Mouse (Mus musculus) stomach, postnatal 0 days (tissue): ENCODE measurements around the gene Gja5. TPM values are rescaled to one million over a fixed set of nuclear protein-coding genes. Genes with fewer than 3 reads are reported as not detected.

Experiments used
- ATAC-seq: fragments of 200-750 bp; cut with Nextera tagmentation; 2 replicates; pipeline ENCODE4 v1.8.0; 2017; ENCODE audit not compliant: low FRiP score, low TSS enrichment
- DNase-seq: peaks from one replicate; pipeline ENCODE4 v3.0.0-alpha.2; 2016; ENCODE audit warnings: low spot score
- H3K27ac ChIP-seq: fragments of 300-500 bp; sonication (generic); replicated peaks from 2 replicates; pipeline ENCODE4 v1.5.1; 2014; ENCODE audit warnings: mild to moderate bottlenecking, control low read depth
- H3K27me3 ChIP-seq: fragments of 300-500 bp; sonication (generic); 2 replicates; pipeline ENCODE4 v1.6.1; 2014; ENCODE audit warnings: low read length; ENCODE audit not compliant: control insufficient read depth, insufficient read depth
- H3K36me3 ChIP-seq: fragments of 300-500 bp; sonication (generic); 2 replicates; pipeline ENCODE4 v1.6.1; 2014; ENCODE audit warnings: low read length, mixed read lengths; ENCODE audit not compliant: control insufficient read depth, insufficient read depth
- H3K4me1 ChIP-seq: fragments of 300-500 bp; sonication (generic); replicated peaks from 2 replicates; pipeline ENCODE4 v1.6.1; 2014; ENCODE audit warnings: antibody characterized with exemption; ENCODE audit not compliant: control insufficient read depth, insufficient read depth
- H3K4me2 ChIP-seq: fragments of 300-500 bp; sonication (generic); replicated peaks from 2 replicates; pipeline ENCODE4 v1.6.1; 2014; ENCODE audit warnings: low read depth, mild to moderate bottlenecking, control low read depth, moderate library complexity
- H3K4me3 ChIP-seq: fragments of 300-500 bp; sonication (generic); 2 replicates; pipeline ENCODE4 v1.5.1; 2014; ENCODE audit warnings: low read depth, low read length, control low read depth
- H3K9ac ChIP-seq: fragments of 300-500 bp; sonication (generic); 2 replicates; pipeline ENCODE4 v1.6.1; 2014; ENCODE audit warnings: mild to moderate bottlenecking, low read length, control low read depth, mixed read lengths
- H3K9me3 ChIP-seq: fragments of 300-500 bp; sonication (generic); 2 replicates; pipeline ENCODE4 v1.6.1; 2016; ENCODE audit warnings: low read length; ENCODE audit not compliant: control insufficient read depth
- CTCF ChIP-seq: IDR thresholded peaks from 2 replicates; pipeline ENCODE4 v1.5.1; 2016; ENCODE audit warnings: antibody characterized with exemption, low read depth, mild to moderate bottlenecking, moderate library complexity
- EP300 ChIP-seq: optimal IDR thresholded peaks from 2 replicates; pipeline ENCODE3; 2016; ENCODE audit warnings: antibody characterized with exemption
- WGBS: fragments of 180-500 bp; shearing (Covaris S2); extraction: QIAGEN DNeasy Blood & Tissue Kit; methylation state at CpG from one replicate; pipeline ENCODE4 v1.1.7; 2014; 5-methylcytosine and 5-hydroxymethylcytosine counted together
- polyA plus RNA-seq: library from polyadenylated mRNA; unstranded; fragments of >200 nt; fragmentation: Nextera tagmentation; extraction: Ambion mirVana; gene quantifications from 2 replicates; pipeline ENCODE4 v1.2.1, GENCODE M21; 2015

Gene Gja5
- polyA plus RNA-seq, 1 experiment from 2014 or later, result 4.1 TPM

DNA sequence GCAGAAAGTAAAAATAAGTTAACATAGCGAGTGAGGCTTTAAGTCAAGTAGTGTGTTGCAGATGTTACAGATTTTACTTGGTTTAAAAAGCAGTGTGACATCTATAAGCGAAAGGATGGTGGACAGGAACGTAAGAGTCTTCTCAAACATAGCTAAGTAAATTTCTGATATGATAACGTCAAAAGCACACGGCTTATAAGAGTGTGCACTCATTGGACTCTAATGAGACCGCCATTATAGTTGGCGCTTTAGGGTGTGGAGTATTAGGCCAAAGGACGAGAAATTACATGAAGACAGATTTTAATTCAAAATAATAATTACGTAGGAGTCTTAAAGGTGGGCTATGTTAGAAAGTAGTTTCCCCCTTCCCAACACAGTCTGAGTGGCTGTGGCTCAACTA lies 1.1 kb downstream of the Gja5 start:
- no peaks in the 10 kb centered on the region for H3K4me1 ChIP-seq
- H3K9me3 ChIP-seq, result no peaks in the 10 kb centered on the region
- no peak overlapping the region for H3K27ac ChIP-seq
- H3K4me3 ChIP-seq, result peak overlapping the region; percentile 94
- no peaks in the 10 kb centered on the region for H3K27me3 ChIP-seq
- H3K9ac ChIP-seq, result peak overlapping the region; percentile 93
- ATAC-seq, result no peak
- no peaks in the 10 kb centered on the region for H3K36me3 ChIP-seq
- WGBS, result 42% methylated on average over 9 of the region's 9 CpGs
- no peak for DNase-seq
- peak overlapping the region; percentile 98 for H3K4me2 ChIP-seq
- TF ChIP-seq CTCF (no peak), EP300 (no peak)

DNA sequence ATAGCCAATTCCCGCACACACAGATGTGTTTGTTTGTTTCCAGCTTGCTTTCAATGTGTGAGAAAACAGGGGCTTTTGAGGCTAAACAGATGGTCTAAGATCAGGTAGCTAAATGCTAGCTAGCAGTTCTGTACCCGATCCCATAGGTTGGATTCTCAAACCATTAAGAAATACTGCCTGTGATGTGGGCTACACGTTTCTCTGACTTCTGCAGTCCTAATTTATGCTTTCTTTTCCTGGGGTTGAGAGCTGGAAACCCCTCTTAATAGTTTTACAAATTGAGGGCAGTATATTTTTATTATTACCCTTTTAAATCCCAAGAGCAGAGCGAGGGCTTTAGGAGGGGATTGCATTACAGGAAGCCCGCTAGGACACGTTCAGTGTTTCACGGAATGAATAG lies 16.5 kb downstream of the Gja5 start:
- 59% methylated on average over 7 of the region's 7 CpGs for WGBS
- Histone ChIP-seq H3K27ac (no peak overlapping the region), H3K4me3 (no peak overlapping the region), H3K27me3 (no peaks in the 10 kb centered on the region), H3K36me3 (no peaks in the 10 kb centered on the region), H3K9me3 (no peaks in the 10 kb centered on the region), H3K9ac (no peak overlapping the region), H3K4me2 (no peak overlapping the region), H3K4me1 (no peaks in the 10 kb centered on the region)
- TF ChIP-seq EP300, result no peak
- TF ChIP-seq CTCF, result no peak
- no peak for ATAC-seq
- DNase-seq, result no peak

DNA sequence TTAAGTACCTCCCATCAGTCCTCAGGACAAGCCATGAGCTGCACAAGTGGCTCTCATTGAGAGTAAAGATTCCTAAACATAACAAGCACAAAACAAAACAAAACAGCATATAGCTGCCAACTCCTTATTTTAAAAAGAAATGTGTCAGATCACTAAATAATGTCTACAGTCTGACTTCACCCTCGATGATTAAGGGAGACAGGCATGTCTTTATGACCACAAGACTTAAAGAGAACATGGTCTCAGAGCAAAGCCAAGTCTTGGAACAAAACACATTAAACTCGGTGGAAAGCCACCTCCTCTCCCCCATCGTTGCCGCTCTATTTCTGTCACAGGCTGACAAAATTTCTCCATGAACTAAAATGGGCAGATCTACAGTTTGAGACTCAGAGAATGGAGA lies 20.1 kb downstream of the Gja5 start:
- H3K4me2 ChIP-seq, result no peak overlapping the region
- ATAC-seq, result no peak
- H3K4me3 ChIP-seq, result no peak overlapping the region
- no peaks in the 10 kb centered on the region for H3K4me1 ChIP-seq
- H3K9me3 ChIP-seq, result no peaks in the 10 kb centered on the region
- H3K27ac ChIP-seq, result no peak overlapping the region
- H3K9ac ChIP-seq, result no peak overlapping the region
- TF ChIP-seq CTCF (no peak), EP300 (no peak)
- H3K36me3 ChIP-seq, result no peaks in the 10 kb centered on the region
- no peak for DNase-seq
- no peaks in the 10 kb centered on the region for H3K27me3 ChIP-seq
- whole genome bisulfite sequencing, result 77% methylated on average over 4 of the region's 4 CpGs

DNA sequence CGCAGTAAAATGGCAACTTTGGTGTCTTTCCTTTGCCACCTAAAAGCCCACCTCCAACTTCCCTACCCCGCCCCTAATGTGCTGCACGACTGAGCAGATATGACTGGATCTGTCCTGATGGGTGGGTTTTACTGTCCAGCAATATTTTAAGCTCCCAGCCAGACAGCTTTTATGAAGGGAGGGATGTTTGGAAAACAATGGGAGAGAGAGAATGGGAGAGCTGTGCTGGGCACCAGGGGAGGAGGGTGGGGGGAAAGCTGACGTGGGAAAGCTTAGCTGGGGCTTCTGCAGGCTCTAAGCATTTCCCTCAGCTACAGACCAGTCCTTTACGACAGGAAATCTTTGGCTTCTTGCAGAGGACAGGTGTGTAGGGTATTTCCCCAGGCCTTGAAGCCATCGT lies 21.4 kb downstream of the Gja5 start, which contains the start of gene Gja8:
Gene Gja8 (minus strand): TSS at position 101 of the 400 bp plus-strand sequence.
- no peak within 1 kb of the TSS for H3K4me2 ChIP-seq
- no peak within 1 kb of the TSS for H3K9ac ChIP-seq
- no peak within 1 kb of the TSS for H3K27ac ChIP-seq
- 61% methylated on average over 6 of the region's 6 CpGs for WGBS
- no peaks in the 10 kb centered on the region for H3K27me3 ChIP-seq
- H3K9me3 ChIP-seq, result no peaks in the 10 kb centered on the region
- TF ChIP-seq EP300, result no peak
- TF ChIP-seq CTCF, result no peak
- no peaks in the 10 kb centered on the region for H3K36me3 ChIP-seq
- ATAC-seq (no peak), DNase-seq (no peak)
- no peak within 1 kb of the TSS for H3K4me3 ChIP-seq
- no peaks in the 10 kb centered on the region for H3K4me1 ChIP-seq

DNA sequence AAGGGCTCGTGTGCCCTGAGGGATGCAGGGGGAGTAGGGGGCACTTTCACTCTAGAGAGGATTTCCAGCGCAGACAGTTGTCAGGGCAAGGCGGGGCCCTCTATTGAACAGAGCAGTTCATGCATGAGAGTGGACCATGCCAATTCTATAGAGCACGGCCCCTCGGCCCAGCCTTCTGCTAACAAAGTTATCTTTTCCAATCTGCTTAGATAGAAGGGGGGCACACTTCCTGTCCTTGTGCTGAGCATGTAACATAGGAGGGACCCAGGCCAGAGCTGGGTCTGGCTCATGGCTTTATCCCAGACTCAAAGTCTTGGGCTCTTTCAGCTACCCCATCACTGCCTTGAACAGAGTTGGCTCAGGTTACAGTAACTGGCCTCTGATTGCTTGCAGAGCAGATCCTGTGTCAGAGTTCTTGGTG lies 26.8 kb downstream of the Gja5 start:
- no peaks in the 10 kb centered on the region for H3K9me3 ChIP-seq
- H3K4me3 ChIP-seq, result no peak overlapping the region
- no peaks in the 10 kb centered on the region for H3K36me3 ChIP-seq
- no peaks in the 10 kb centered on the region for H3K4me1 ChIP-seq
- TF ChIP-seq EP300 (no peak), CTCF (no peak)
- no peak overlapping the region for H3K9ac ChIP-seq
- no peak for ATAC-seq
- no peak overlapping the region for H3K27ac ChIP-seq
- DNase-seq, result no peak
- 31% methylated on average over 5 of the region's 5 CpGs for WGBS
- no peaks in the 10 kb centered on the region for H3K27me3 ChIP-seq
- no peak overlapping the region for H3K4me2 ChIP-seq

DNA sequence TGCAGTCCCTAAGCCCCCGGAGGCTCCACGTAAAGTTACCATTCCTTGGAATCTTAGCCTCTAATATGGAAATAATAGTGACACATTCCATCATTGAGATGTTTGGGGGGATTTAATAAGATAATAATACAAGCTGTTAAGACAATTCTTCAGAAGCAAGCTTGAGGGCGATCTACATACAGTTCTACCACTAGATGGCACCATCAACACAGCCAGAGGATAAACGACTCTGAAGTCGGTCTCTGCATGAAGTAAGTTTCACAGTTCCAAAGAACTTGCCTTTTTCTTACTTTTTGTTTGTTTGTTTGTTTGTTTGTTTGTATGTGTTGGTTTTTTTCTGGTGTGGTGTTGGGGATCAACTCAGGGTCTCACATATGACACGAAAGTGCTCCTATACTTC lies 31.7 kb downstream of the Gja5 start:
- no peaks in the 10 kb centered on the region for H3K27me3 ChIP-seq
- H3K27ac ChIP-seq, result no peak overlapping the region
- H3K4me1 ChIP-seq, result no peaks in the 10 kb centered on the region
- no peaks in the 10 kb centered on the region for H3K9me3 ChIP-seq
- 6% methylated on average over 6 of the region's 6 CpGs for WGBS
- no peak overlapping the region for H3K4me3 ChIP-seq
- no peaks in the 10 kb centered on the region for H3K36me3 ChIP-seq
- TF ChIP-seq EP300, result no peak
- peak; percentile 98 for TF ChIP-seq CTCF
- DNase-seq (peak; percentile 38), ATAC-seq (no peak)
- no peak overlapping the region for H3K9ac ChIP-seq
- no peak overlapping the region for H3K4me2 ChIP-seq
